Mouse (Mus musculus) monocyte, adult 5-6 weeks (primary cell): ENCODE results near the gene Rnf20. TPM values are rescaled to one million over a fixed set of nuclear protein-coding genes. Genes with fewer than 3 reads are reported as not detected.
"Not testable (repeated sequence)": the region's sequence is repeated elsewhere in the genome, so short reads cannot be mapped to it uniquely, and the experiment has no call there.

Experiments used
- ATAC-seq: fragments of 153-309, 156-312 bp; replicated peaks from 2 replicates; pipeline ENCODE4 v1.8.0; 2017; ENCODE audit warnings: mild to moderate bottlenecking; ENCODE audit not compliant: low TSS enrichment, insufficient number of reproducible peaks, severe bottlenecking, poor library complexity, low FRiP score
- total RNA-seq: library from RNA; stranded (forward); fragments of 200-1000, 200-491, 200-594 nt; gene quantifications from 3 replicates; pipeline ENCODE4 v1.2.3, GENCODE M21; 2017

The Rnf20 gene
- total RNA-seq, result 187 to 231 TPM (median 228 TPM) in 3 replicates

DNA sequence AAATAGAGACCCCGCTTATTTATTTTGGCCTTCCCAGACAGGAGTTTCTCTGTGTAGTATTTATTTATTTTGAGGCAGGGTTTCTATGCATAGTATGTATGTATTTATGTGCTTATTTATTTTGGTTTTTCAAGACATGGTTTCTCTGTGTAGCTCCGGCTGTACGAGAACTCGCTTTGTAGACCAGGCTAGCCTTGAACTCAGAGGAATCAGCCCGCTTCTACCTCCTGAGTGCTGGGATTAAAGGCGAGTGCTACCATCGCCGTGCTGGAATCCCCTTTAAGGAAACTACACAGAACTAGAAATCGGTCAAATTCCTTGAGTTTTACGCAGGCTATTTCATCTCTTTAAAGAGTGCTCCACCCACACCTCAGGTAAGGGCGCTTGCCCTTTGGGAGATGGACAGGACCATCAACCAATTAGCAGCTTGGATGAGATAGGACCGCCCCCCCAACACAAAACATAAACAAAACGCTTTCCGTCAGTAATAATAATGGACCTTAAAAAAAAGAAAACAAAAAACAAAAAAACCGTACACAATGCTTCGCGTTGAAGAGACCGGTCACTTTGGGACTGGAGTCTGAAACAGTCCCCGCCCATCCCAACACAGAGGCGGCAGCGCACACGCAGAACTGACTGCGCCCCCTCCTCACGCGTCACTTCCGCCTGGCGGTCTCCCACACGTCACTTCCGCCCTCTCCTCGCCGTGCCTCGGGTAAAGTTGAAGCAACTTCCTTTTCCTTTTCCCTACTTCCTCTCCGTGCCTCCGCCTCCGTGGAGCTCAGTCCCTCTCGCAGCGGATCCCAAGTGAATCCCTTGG is at the start of gene Rnf20:
Gene Rnf20 (plus strand): TSS at position 688 of the 820 bp plus-strand sequence.
- peak; percentile 96 for ATAC-seq

DNA sequence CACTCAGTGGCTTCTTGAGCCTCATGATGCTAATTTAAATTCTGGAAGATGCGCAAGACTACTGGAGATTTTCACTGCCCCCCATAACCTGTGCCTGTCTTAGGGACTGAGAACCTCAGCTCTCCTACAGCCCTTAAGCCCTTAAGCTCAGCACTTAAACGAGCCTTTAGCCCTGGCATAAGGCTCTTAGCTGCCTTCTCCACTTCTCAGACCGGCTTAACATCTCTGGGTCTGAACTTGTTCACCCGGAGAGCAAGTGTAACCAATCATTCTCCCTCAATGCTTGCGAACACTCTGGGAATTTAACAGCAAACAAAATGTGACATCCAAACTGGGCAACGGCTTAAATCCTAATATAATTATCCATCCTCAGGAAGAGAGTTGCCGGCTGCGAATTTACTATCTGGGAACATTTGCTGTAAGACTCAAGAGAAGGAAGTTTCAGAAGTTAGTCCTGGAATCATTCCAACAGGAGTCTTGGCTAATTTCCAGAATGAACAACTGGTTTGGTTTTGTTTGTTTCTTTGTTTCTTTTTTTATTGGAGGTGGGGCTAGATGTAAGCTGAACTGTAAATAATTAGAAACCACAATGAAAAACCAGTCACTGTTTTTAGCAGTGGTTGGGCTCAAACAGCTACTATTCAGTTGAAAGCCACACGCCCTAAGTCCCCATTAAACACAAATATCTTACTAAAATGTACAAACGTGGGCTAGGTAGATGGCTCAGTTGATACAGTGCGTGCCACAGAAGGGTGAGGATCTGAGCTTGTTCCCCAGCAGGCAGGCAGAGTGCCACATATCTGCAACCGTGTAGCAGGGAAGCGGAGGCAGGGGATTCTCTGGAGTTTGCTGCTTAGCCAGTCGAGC is 47.6 kb upstream of the Rnf20 start:
- no peak for ATAC-seq

DNA sequence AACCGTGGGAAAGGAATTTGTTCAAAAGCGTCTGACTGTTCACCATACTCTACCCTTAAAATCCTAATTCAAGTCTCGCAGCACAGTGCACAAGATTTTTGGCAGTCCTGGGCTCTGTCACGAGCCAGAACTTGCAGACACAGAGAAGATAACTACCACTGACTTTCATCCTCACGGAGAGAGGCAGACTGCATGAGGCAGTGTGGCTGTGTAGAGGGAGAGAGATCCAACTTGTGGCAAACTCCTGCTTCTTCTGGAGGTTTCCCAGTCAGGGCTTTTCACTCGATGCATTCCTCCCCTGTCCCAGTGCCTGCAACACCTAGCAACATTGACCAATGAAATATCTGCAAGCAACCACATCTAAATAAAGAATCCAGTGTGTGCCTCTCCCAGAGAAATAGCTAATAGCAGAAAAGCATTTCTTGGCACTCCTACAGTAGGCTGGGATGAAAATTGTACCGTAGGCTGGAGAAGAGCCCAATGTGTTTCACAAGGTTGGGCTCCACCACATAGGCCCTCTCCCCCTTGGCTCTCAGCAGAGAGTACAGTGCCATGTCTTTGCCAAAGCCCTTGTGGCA is 46.2 kb upstream of the Rnf20 start:
- ATAC-seq, result no peak

DNA sequence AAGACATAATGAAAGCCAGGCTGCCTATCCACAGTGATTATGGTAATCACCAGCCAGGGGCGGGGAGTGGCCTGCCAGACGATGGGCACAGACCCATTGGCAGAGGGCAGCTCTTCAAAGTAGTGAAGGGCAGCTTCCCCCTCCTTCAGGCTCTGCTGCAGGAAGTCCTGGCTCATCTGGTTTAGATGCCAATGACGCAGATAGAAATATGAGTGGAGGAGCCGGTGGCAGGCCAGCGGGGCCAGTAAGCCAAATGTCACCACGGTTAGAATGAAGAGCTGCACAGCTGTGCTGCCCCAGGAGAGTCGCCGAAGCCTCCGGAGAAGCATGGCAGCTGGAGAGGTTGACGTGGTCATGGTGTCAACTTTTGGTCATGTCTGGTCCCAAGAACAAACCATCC is 45.0 kb upstream of the Rnf20 start:
- ATAC-seq, result no peak

DNA sequence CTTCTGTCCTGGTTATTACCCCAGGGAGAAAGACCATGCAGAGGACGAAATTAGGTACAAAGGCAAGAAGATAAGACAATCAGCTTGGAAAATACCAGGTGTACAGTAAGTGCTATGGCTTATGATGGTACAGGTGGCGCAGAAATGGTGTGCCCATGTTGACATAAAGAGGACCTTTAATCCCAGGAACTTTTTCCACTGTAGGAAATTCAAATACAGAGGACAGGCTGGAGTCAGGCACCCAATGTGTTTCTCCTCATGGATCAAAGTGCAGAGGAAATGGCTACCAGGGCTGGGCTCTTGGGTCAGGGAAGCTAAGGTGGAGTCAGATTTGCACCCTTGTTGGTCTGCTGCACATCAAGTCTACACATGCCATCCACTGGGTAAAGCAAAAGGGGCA is 41.7 kb upstream of the Rnf20 start:
- ATAC-seq, result no peak

DNA sequence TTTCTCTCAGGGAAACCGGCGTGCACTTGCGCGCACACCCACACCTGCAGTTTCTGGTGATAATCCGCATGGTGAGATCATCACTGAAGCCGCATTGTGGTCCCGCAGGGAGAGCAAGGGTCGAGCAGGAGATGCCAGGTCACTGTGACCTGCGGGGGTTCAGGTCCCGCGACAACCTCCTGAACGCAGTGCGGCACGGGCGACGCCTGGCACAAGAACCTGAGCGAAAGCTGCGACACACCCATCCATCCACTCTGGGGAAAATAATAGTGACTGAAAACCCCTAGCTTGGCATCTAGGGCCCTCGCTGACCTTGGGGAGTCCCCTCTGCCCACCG is 35.0 kb upstream of the Rnf20 start:
- no peak for ATAC-seq

DNA sequence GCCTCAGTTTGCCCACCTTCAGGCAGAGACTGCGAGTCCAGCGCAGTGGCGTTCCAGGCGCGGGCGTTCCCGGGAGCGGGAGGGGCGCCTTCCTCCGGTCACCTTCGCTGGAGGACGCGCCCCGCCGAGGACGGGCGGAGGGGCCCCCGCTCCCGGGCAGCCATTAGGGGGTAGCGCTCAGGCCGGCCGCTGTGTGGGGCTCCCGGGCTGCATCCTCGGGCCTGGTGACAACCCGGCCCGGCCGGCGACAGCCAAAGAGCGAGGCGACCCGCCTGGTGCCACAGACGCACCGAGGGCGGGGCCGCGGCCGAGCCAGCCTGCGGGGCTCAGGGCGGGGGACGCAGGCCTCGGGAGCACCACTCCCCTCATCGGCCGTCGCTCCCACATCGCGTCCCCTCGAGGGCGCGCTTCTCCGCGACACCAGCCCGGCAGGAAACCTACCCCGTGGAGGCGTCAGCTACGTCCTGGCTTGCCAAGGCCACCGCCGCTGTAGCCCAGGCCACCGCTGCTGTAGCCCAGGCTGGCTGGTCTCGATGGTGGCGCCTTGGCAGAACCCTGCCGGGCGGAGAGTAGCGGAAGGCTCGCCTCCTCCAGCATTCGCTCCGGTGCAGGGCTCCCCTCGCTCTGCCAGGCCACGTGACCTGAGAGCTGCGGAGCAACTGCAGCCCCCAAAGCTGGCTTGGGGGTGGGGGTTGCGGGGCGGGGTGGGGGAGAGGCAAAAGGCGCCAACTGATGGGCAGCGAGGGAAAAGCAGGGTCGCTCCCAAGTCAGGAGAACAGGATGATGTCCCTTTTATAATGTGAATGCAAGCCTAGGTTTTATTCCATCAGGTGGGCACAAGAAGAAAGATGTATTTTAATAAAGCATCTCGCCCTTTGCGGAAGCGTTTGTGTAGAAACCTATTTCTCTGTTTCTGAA is 34.4 kb upstream of the Rnf20 start, which contains the start of gene Tmem246:
Gene Tmem246 (minus strand): TSS at position 694 of the 918 bp plus-strand sequence.
- ATAC-seq, result no peak

DNA sequence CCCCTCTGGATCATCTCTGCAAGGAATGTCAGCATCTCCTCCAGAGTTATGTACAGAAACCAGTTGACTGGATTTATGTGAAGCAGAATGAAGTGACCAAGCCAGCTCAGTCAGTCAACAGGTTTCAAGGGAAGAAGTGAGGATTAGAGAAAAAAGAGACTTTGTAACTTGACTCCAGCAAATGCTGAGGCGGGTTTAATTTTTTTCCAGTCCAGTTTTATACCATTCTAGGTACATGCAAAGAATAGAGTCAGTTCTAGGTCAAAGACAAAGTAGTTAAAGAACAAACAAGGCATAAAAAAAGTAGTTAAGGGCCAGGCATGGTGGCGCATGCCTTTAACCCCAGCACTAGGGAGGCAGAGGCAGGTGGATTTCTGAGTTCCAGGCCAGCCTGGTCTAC is 28.6 kb upstream of the Rnf20 start:
- ATAC-seq, result no peak

DNA sequence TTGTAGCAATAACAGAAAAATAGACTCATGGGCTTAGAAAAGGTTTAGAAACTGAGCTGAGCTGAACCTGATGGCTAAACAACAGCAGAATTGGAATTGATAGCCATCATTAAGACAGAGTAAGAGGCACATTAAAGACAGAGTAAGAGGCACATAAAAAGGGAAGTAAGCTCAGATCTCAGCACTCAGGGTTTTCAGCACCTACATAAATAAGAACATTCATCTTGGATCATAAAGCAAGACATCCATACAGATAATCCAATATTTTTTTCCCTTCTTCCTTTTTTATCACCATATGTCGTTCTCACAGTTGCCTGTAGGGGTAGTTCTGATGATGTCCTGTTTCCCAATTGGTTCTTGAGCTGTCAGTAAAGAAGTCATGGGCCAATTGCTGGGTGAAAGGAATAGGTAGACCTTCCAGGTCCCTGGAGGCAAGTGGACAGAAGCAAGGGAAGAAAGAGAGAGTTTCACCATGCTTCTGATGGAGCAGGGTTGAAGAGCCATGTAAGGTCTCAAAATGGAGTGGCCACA is 27.7 kb upstream of the Rnf20 start:
- ATAC-seq, result no peak

DNA sequence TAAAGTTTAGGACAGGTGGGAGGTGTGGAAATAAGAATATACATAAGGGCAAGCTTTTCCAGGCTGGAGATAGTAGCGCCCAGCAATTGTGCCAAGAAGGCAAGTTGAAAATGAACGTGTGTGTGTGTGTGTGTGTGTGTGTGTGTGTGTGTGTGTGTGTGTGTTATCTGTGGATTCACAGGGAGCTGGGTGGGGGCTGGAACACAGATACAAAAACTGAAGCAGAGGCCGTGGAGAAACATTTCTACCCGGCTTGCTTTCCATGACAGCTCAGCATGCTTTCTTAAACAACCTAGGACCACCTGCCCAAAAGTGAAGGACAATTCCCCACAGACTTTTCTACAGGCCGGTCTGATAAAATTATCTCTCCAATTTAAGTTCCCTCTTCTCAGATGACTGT is 27.2 kb upstream of the Rnf20 start:
- no peak for ATAC-seq

DNA sequence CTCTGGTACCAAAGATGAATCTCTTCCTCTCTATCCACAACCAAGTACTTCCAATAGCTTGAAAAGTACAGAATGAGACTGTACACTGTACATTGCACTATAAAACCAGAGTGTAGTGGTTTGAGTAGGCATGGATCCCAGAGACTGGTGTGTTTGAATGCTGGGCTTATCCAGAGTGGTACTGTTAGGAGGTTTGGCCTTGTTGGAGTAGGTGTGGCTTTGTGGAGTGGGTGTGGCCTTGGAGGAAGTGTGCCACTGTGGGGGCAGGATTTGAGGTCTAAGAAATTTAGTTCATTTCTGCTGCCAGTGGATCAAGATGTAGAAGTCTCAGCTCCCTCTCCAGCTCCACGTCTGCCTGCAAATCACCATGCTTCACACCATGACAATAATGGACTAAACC is 26.3 kb upstream of the Rnf20 start:
- ATAC-seq, result no peak

DNA sequence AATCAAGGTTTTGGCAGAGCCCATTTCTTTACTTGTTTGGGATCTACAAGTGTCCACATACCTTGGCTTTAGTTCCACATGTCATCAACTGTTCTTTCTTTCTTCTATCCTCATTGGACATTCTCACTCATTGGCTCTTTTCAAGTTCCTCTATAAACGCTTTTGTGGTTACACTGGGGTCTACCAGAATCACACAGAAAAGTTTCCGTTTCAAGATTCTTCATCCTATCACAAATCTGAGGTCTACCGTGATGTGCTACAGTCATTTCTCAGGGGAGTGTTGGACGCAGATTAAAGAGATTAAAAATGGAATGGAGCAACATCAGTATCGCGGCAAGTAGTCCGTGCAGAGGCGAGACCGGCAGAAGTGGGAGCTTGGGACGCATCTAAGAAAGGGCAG is 14.9 kb upstream of the Rnf20 start:
- no peak for ATAC-seq

DNA sequence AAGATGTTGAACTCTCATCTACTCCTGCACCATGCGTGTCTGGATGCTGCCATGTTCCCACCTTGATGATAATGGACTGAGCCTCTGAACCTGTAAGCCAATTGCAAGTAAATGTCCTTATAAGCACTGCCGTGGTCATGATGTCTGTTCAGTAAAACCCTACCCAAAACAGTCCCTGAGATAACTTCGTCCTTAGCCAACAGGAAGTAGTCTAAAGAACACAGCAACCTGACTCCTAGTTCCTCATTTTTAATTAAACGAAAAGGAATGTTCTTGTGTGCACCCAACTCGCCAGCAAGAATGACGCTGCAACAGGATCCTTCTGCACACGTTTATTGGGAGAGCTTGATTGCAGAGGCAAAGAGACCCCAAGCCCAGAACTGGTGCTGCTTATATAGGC is 11.9 kb upstream of the Rnf20 start:
- ATAC-seq, result not testable (repeated sequence)

DNA sequence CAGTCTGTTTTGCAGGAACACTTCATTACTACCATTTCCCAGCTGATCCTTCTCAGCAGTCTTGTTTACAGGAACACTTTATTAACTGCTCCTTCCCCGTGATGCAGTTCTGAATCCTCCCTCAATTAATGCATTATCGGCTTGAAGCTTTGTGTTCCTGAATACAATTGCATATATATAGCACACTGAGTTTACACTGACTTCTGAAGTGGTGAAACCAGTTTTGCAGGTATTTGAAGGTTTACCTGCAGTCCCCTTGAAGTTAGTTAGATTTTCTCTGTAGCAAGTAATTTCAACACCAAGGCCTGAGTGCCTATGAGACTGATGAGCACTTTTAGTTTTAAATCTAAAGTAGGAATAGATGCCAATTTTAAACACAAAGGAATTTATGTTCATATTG is 9.5 kb upstream of the Rnf20 start:
- ATAC-seq, result no peak

DNA sequence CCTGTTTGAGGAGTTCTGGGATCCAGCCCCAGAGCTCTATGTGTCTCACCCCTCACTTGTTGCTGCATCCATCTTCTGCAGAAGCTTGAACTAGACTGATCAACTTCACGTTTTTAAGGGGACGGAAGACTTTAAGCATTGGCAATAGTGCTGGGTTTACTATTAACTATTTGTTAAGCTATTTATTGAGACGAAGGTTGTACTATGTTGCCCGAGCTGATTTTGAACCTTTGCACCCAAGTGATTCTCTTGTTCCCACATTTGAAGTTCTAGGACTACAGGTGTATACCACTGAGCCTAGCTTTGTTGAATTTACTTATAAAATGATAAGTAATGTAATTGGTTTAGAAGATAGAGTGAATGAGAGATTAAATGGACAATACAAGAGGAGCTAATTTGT is 7.9 kb upstream of the Rnf20 start:
- no peak for ATAC-seq

DNA sequence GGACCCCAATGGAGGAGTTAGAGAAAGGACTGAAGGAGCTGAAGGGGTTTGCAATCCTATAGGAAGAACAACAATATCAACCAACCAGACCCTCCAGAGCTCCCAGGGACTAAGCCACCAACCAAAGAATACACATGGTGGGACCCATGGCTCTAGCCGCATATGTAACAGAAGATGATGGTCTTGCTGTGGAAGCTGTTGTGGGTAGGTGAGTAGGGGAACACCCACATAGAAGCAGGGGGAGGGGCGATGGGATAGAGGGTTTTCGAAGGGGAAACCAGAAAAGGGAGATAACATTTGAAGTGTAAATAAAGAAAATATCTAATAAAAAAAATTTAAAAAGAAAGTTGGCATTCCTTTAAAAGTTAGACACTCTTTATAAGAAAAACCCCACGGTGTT is 6.8 kb upstream of the Rnf20 start:
- ATAC-seq, result not testable (repeated sequence)

DNA sequence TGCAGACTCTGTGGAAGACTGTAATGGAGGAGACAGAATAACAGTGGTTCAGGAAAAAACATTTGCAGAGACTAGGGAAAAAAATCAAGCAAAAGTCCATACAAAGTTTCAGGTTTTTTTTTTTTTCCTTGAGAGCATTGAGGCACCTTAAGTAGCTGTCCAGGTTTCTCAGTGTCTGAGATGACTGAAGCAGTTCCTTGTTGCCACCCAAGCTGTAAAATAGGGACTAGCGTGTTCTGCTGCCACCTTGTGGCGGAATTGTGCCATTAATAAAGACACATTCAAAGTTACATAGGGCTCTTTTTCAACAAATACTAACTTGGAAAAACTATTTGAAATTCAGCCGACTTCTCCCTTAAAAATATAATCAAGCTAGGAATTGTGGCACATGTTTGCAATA is 4.8 kb upstream of the Rnf20 start:
- ATAC-seq, result 0 out of 2 replicates have a peak, but pooled peaks have one; percentile 48

DNA sequence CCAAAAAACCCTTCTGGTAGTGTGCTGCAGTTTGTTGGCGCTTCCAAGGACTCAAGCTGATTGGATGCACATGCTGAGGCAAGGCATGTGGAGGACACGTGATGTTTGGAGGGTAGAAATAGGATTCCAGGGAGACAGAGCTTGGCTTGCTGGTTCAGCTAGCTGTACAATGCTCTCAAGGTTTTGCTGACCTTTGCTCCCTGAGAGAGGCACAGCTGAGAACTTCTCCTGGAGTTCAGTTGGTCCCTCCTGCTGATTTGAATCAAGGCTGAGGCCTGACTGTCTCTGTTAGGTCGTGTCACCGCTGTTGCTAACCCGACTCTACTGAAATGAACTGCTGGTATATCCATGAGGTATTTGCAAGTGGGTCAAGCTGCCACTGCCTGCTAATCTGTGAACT is 2.9 kb upstream of the Rnf20 start:
- no peak for ATAC-seq
